Mouse (Mus musculus) heart, embryonic 15.5 days (tissue): ENCODE measurements around the gene Gjb5. TPM values are rescaled to one million over a fixed set of nuclear protein-coding genes. Genes with fewer than 3 reads are reported as not detected.

Source experiments
- ATAC-seq: fragments of 200-750 bp; cut with Nextera tagmentation; replicated peaks from 2 replicates; pipeline ENCODE4 v1.8.0; 2017; ENCODE audit warnings: low read depth, moderate TSS enrichment; ENCODE audit not compliant: insufficient number of reproducible peaks, insufficient read depth, low FRiP score
- H3K27ac ChIP-seq: fragments of 300-500 bp; sonication (generic); 2 replicates; pipeline ENCODE4 v1.5.1; 2015; ENCODE audit warnings: mild to moderate bottlenecking, inconsistent platforms
- H3K27me3 ChIP-seq: fragments of 300-500 bp; sonication (generic); 2 replicates; pipeline ENCODE4 v1.6.1; 2015; ENCODE audit warnings: inconsistent platforms
- H3K36me3 ChIP-seq: fragments of 300-500 bp; sonication (generic); 2 replicates; pipeline ENCODE4 v1.6.1; 2015; ENCODE audit warnings: mild to moderate bottlenecking, inconsistent platforms
- H3K4me1 ChIP-seq: fragments of 300-500 bp; sonication (generic); replicated peaks from 2 replicates; pipeline ENCODE4 v1.6.1; 2015; ENCODE audit warnings: inconsistent platforms
- H3K4me2 ChIP-seq: fragments of 300-500 bp; sonication (generic); 2 replicates; pipeline ENCODE4 v1.6.1; 2015; ENCODE audit warnings: inconsistent platforms, mild to moderate bottlenecking, moderate library complexity
- H3K4me3 ChIP-seq: fragments of 300-500 bp; sonication (generic); 2 replicates; pipeline ENCODE4 v1.5.1; 2015; ENCODE audit warnings: mild to moderate bottlenecking, inconsistent platforms
- H3K9ac ChIP-seq: fragments of 300-500 bp; sonication (generic); 2 replicates; pipeline ENCODE4 v1.6.1; 2015; ENCODE audit warnings: mild to moderate bottlenecking, inconsistent platforms
- H3K9me3 ChIP-seq: fragments of 300-500 bp; sonication (generic); replicated peaks from 2 replicates; pipeline ENCODE4 v1.6.1; 2016; ENCODE audit warnings: inconsistent platforms
- WGBS: fragments of 180-500 bp; shearing (Covaris S2); methylation state at CpG from one replicate; pipeline ENCODE4 v1.1.7; 2015; ENCODE audit warnings: mixed read lengths; 5-methylcytosine and 5-hydroxymethylcytosine counted together
- polyA plus RNA-seq: library from polyadenylated mRNA; unstranded; fragments of >200 nt; fragmentation: Nextera tagmentation; extraction: Ambion mirVana; gene quantifications from 2 replicates; pipeline ENCODE4 v1.2.1, GENCODE M21; 2015

Gene Gjb5
- polyA plus RNA-seq, 1 experiment from 2014 or later, result 0.34 TPM

DNA sequence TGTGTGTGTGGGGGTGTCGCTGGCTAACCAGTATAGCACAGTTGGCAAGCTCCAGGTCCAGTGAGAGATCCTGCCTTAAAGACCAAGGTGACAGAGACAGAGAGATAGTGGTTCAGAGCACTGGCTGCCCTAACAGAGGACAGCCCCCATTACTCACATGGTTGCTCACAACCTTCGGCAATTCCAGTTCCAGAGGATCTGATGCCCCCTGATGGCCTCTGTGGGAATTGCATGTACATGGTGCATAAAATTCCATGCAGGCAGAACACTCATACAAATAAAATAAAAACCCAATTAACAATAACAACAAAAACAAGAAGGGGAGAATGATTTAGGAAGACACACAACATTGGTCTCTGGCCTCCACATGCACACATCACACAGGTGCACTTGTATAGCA lies 12.5 kb upstream of the Gjb5 start:
- WGBS, result 46% methylated on average over 2 of the region's 2 CpGs
- Histone ChIP-seq H3K27ac (no peak overlapping the region), H3K9ac (no peak overlapping the region), H3K4me1 (peaks cover 30% of the 10 kb centered on the region), H3K27me3 (peaks cover 7% of the 10 kb centered on the region; the same call in 1 of the 2 replicates), H3K36me3 (no peaks in the 10 kb centered on the region), H3K4me3 (no peak overlapping the region), H3K9me3 (no peaks in the 10 kb centered on the region), H3K4me2 (no peak overlapping the region)
- no peak for ATAC-seq

DNA sequence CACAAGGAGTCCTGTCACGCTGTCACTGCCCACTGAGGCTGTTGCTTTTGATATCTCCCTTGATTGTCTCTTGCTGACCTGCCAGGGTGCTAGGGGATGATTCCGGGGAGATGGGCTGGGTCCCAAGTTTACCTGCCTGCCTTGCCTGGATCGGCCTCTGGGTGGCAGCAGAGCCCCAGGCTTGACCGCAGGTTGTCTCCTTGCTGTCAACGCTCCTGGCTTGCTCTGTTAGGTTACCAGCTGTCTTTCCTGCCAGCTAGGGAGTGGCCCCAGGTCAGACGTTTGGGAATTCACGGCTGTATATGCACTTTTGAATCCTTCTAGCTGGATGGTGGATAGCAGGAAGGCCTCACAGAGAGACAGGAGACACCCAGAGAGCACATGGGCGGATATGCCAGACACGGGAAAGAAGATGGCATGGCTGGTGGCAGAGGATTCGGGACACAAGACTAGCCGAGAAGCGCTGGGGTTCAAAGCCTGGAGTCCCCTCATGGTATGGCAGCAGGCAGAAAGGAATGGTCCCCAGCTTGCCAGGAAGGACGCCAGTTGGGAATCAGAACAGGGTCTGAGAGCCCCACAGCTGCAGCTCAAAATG lies 10.5 kb upstream of the Gjb5 start:
- H3K9ac ChIP-seq, result no peak overlapping the region
- peaks cover 7% of the 10 kb centered on the region; the same call in 1 of the 2 replicates for H3K27me3 ChIP-seq
- no peaks in the 10 kb centered on the region for H3K9me3 ChIP-seq
- no peak overlapping the region for H3K27ac ChIP-seq
- H3K4me1 ChIP-seq, result peaks cover 33% of the 10 kb centered on the region
- ATAC-seq, result no peak
- 26% methylated on average over 13 of the region's 13 CpGs for WGBS
- no peak overlapping the region for H3K4me2 ChIP-seq
- no peaks in the 10 kb centered on the region for H3K36me3 ChIP-seq
- H3K4me3 ChIP-seq, result no peak overlapping the region

DNA sequence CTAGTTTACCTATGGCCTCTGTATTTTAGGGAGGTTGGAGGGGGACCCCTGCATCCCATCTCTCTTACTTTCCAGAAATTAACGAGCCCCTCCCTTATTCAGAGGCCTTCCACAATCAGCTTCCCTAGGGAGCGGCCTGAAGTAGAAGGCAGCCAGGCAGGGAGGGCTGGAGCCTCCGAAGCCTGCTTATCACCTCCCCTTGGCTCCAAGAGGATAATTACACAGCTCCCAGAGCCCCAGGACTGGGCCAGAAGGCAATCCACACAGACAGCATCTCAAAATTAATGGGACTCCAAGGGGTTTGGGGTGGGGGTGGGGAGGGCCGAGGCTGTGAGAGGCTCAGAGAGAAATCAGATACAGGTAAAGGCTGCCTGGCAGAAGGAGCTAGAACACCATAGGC lies 7.9 kb upstream of the Gjb5 start:
- 22% methylated on average over 4 of the region's 4 CpGs for WGBS
- H3K9ac ChIP-seq, result no peak overlapping the region
- ATAC-seq, result no peak
- H3K4me2 ChIP-seq, result no peak overlapping the region
- H3K9me3 ChIP-seq, result no peaks in the 10 kb centered on the region
- no peak overlapping the region for H3K4me3 ChIP-seq
- H3K27ac ChIP-seq, result no peak overlapping the region
- H3K4me1 ChIP-seq, result peaks cover 16% of the 10 kb centered on the region
- H3K36me3 ChIP-seq, result no peaks in the 10 kb centered on the region
- H3K27me3 ChIP-seq, result peaks cover 7% of the 10 kb centered on the region; the same call in 1 of the 2 replicates

DNA sequence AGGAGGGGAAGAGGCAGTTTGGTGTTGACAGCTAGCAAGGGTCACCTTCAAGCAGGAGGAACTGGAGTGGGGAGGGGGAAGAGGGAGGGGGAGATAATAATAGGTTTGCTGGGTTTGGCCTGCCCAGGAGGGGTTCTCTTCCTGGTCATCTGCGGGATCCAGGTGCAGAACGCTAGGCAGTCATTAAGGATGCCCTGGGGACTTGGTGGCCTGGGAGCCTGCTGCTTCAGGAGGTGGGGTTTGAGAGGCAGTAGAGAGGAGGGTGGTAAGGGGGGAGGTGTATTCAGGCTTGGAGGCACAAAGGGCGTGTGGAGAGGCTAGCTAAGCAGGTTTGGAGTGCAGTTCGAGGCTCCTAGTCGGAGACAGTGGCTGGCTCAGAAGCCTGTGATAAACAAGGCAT lies 7.5 kb upstream of the Gjb5 start:
- Histone ChIP-seq H3K4me3 (no peak overlapping the region), H3K4me1 (peaks cover 16% of the 10 kb centered on the region), H3K27me3 (peaks cover 7% of the 10 kb centered on the region; the same call in 1 of the 2 replicates), H3K4me2 (no peak overlapping the region), H3K27ac (no peak overlapping the region), H3K36me3 (no peaks in the 10 kb centered on the region), H3K9me3 (no peaks in the 10 kb centered on the region), H3K9ac (no peak overlapping the region)
- peak; percentile 36 for ATAC-seq
- WGBS, result 23% methylated on average over 5 of the region's 5 CpGs

DNA sequence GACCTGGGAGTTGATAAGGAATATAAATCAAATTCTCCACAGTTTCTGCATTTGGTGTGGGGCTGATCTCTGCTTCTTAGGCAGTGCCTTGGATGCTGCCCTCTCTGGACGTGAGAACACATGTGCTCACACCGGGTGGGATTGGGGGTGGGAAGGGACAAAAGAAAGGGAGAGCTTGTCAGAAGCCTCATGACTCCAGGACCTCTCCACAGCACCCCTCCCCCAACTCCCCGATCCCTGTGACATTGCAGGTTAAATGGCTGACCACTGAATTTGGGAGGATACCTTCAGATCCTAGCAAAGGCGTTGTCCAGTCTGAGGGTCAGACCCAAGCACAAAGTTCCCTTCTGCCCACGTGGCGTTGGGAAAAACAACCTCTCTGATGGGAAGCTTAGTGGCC lies 6.5 kb upstream of the Gjb5 start:
- Histone ChIP-seq H3K9me3 (no peaks in the 10 kb centered on the region), H3K36me3 (no peaks in the 10 kb centered on the region), H3K4me1 (peaks cover 16% of the 10 kb centered on the region), H3K27ac (no peak overlapping the region), H3K4me3 (no peak overlapping the region), H3K9ac (no peak overlapping the region), H3K27me3 (peaks cover 13% of the 10 kb centered on the region; the same call in 1 of the 2 replicates), H3K4me2 (no peak overlapping the region)
- WGBS, result 56% methylated on average over 6 of the region's 6 CpGs
- no peak for ATAC-seq

DNA sequence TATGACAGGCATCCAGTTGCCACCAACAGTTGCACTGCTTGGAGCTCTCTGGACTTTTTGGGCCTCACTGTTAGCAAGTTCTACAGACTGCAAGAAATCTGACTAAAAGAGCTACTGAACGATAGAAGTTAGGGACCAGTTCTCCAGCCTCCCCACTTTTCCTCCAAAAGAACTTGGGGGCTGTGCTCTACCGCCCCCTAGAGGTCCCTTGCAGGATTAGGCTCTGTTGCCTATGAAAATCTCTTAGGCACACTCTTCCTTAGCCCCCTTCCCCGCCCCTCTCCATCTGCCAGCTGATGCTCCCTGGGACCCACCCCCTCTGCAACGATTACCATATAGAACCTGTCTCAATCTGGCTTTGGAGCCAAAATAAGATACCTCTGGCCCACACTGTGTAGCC lies 5.3 kb upstream of the Gjb5 start:
- no peak for ATAC-seq
- H3K27ac ChIP-seq, result no peak overlapping the region
- WGBS, result 70% methylated on average over 4 of the region's 4 CpGs
- no peak overlapping the region for H3K4me3 ChIP-seq
- H3K9ac ChIP-seq, result no peak overlapping the region
- peaks cover 8% of the 10 kb centered on the region; the same call in 1 of the 2 replicates for H3K27me3 ChIP-seq
- H3K36me3 ChIP-seq, result no peaks in the 10 kb centered on the region
- H3K9me3 ChIP-seq, result no peaks in the 10 kb centered on the region
- H3K4me1 ChIP-seq, result peaks cover 12% of the 10 kb centered on the region
- H3K4me2 ChIP-seq, result no peak overlapping the region

DNA sequence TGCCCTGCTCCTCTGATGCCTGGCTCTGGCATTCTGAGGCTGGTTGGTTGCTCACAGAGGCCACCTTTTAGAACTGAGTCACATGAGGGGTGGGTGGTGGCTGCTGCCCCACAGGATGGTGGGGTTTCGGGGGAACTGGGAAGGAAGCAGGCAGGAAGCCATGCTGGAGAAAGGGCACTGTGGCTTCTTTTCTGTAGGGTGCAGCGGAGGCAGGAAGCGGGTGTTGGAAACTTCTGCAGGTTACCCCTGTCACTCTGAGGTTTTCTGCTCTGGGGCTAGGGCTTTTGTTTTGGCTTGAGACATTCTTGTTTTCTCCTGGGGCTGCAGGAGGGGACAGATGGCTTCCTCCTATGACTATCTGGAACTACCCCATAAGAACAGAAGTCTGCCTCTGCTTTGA lies 4.5 kb upstream of the Gjb5 start:
- Histone ChIP-seq H3K4me1 (peaks cover 12% of the 10 kb centered on the region), H3K4me3 (no peak overlapping the region), H3K4me2 (no peak overlapping the region), H3K27ac (no peak overlapping the region), H3K36me3 (no peaks in the 10 kb centered on the region), H3K9ac (no peak overlapping the region), H3K27me3 (peaks cover 8% of the 10 kb centered on the region; the same call in 1 of the 2 replicates), H3K9me3 (no peaks in the 10 kb centered on the region)
- 75% methylated on average over 3 of the region's 3 CpGs for WGBS
- no peak for ATAC-seq

DNA sequence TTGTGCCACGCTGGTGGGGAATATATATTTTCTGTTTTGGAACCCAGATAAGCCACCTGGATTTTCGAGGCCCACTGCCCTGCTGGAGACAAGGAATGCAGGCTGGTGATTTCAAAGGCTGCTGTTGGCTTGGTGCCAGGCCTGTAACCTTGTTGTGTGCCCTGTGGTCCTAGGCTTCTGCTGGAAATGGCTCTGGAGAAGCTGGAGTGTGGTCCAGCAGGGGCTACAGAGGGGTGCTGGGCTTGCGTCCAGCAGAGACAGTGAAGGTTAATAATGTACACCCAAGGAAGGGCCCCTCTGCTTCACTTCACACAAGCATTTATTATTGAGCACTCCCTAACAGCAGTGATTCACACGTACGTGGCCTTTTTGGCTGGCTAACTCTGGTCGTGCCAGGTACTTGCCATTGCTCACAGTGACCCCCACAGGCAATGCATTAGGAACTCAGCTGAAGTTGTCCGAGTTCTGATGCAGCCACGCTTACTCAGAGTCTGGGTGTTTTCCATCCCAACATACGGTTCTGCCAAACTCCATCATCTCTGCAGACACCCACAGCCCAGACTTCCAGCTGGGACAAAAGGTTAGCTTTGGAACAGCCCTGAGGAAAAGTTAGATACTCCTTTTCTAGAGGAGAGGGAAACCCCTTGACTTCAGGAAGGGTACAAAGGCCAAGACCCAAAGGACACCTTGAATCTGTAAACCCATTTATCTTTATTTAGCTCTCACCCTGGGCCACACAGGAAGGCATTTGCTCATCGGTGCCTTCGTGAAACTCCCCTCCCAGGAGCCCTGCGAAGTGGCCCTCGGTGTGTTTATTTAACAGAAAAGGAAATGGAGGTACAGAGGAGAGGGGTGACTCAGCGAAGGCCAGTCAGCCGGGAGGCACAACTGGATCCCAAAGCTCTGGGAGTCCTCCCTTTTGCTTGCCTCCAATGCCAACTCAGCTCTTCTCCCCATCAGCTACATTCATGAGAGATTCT lies 3.2 kb downstream of the Gjb5 start:
- H3K36me3 ChIP-seq, result no peaks in the 10 kb centered on the region
- peak overlapping the region; percentile 48 for H3K27ac ChIP-seq
- H3K9me3 ChIP-seq, result no peaks in the 10 kb centered on the region
- H3K4me1 ChIP-seq, result peaks cover 23% of the 10 kb centered on the region
- 43% methylated on average over 15 of the region's 15 CpGs for WGBS
- H3K27me3 ChIP-seq, result peaks cover 8% of the 10 kb centered on the region; the same call in 1 of the 2 replicates
- no peak overlapping the region; the same call in 1 of the 2 replicates for H3K4me2 ChIP-seq
- no peak overlapping the region for H3K9ac ChIP-seq
- no peak for ATAC-seq
- no peak overlapping the region for H3K4me3 ChIP-seq

DNA sequence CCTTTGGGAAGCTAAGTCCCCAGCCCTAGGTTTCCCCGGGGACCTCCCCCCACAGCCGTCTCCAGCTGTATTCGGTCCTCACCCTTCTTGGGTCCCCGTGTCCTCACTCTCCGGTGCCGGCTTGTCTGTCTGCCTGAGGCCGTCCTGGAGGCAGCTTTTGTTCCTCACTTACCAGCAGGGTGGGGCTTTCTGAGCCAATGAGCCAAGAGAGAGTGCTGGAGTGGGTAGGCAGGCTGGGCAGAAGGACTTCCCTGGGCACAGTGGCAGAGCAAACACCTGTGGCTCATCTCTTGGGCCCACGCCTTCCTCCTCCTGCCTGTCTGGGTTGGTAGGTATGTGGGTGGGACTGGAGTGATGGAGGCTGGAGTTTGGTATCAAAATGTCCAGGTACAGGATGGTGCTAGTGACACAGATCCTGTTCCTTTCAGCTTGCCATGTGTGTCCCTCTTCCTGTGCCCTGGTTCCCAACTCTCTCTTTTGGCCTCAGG lies 4.0 kb downstream of the Gjb5 start, which contains the start of gene Gjb4:
Gjb4 (minus strand) TSS at position 131 of the 488 bp plus-strand sequence.
- Histone ChIP-seq H3K9me3 (no peaks in the 10 kb centered on the region), H3K4me2 (no peak within 1 kb of the TSS; the same call in 1 of the 2 replicates), H3K27me3 (0 out of 2 replicates have a peak, but pooled peaks cover 4% of the 10 kb centered on the region), H3K4me3 (no peak within 1 kb of the TSS), H3K4me1 (peaks cover 23% of the 10 kb centered on the region), H3K27ac (peak within 1 kb of the TSS; percentile 48), H3K9ac (no peak within 1 kb of the TSS), H3K36me3 (no peaks in the 10 kb centered on the region)
- no peak for ATAC-seq
- 61% methylated on average over 8 of the region's 8 CpGs for WGBS

DNA sequence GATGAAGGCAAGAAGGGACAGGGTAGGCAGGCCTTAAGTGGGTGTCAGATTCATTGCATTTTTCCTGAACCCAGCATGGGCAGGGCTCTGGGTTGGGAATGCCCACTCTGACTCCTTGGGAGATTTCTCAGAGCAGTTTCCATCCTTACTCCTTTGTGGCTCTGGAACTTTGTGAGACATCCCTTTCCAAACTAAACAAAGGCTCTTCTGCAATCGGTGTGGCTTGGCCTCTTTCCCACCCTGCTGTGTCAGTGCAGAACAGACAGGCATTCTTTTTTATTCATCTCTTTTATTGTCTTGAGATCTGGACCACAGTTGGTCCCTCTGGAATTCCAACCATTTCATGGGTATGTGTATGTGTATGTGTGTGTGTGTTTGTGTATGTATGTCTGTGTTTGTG lies 5.4 kb downstream of the Gjb5 start:
- H3K4me3 ChIP-seq, result no peak overlapping the region

DNA sequence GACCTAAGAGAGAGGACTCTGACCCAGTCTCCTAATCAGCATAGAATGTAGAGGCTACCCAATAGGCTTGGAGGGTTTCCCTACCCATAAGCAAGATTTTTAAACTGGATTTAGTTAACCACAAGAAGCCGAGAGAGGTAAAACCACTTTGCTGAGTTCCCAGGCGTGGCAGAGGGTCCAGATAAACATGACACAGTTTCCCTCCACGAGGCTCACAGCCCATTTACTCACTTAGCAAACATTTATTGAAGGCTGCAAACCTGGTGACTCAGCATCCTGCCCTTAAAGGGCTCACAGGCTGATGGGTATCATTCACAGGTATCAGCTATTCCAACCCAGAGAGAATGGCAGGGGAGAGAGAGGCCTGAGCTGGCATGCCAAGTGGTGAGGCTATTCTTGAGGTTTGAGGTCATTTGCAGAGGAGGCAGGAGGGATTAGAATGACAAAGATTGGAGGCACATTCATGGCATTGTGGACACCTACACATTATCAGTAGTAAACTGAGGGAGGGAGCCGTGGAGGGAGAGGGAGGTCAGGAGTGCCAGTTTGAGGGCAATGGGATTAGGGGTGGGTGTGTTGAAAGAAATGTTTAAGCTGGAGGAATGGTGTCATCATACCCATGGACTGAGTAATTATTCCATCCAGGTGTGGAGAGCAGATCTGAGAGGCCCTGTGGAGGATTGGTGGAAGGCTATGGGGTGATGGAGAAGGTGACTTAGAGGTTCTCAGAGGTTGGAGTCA lies 8.3 kb downstream of the Gjb5 start:
- H3K36me3 ChIP-seq, result no peaks in the 10 kb centered on the region
- no peak overlapping the region for H3K27ac ChIP-seq
- 61% methylated on average over 4 of the region's 4 CpGs for WGBS
- H3K27me3 ChIP-seq, result no peaks in the 10 kb centered on the region
- no peak overlapping the region for H3K4me3 ChIP-seq
- peaks cover 19% of the 10 kb centered on the region for H3K4me1 ChIP-seq
- H3K9ac ChIP-seq, result no peak overlapping the region
- no peak for ATAC-seq
- no peak overlapping the region for H3K4me2 ChIP-seq
- H3K9me3 ChIP-seq, result no peaks in the 10 kb centered on the region

More for the DNA sequence above, 5.4 kb downstream of the Gjb5 start:
- H3K36me3 ChIP-seq, result no peaks in the 10 kb centered on the region
- no peak overlapping the region for H3K9ac ChIP-seq
- H3K4me1 ChIP-seq, result peaks cover 23% of the 10 kb centered on the region
- no peak overlapping the region for H3K4me2 ChIP-seq
- H3K27ac ChIP-seq, result no peak overlapping the region
- no peaks in the 10 kb centered on the region for H3K9me3 ChIP-seq
- H3K27me3 ChIP-seq, result 0 out of 2 replicates have a peak, but pooled peaks cover 4% of the 10 kb centered on the region
- WGBS, result 36% methylated on average over 1 of the region's 1 CpGs
- no peak for ATAC-seq
